Mouse (Mus musculus): ENCODE measurements around the gene Mtus2. TPM values are rescaled to one million over a fixed set of nuclear protein-coding genes. Genes with fewer than 3 reads are reported as not detected.

Mtus2 gene
- polyA plus RNA-seq, 1 experiment from 2014 or later: 50.0 TPM

GRCm38 (mm10) chr5:148346543-148346942 lies 389.4 kb downstream of the Mtus2 start:
- Histone ChIP-seq H3K9ac (no peak overlapping the region), H3K4me3 (no peak overlapping the region), H3K4me1 (replicated peaks) (peaks cover 26% of the 10 kb centered on the region), H3K36me3 (peaks cover 5% of the 10 kb centered on the region; the same call in 1 of the 2 replicates), H3K27ac (replicated peaks) (no peak overlapping the region), H3K27me3 (no peaks in the 10 kb centered on the region), H3K4me2 (no peak overlapping the region), H3K9me3 (no peaks in the 10 kb centered on the region)
- ATAC-seq (ENCODE audit: low read depth): no peak
- whole genome bisulfite sequencing: 86% methylated on average over 8 of the region's 8 CpGs

GRCm38 (mm10) chr5:148348153-148348552 lies 391.0 kb downstream of the Mtus2 start:
- Histone ChIP-seq H3K27ac (replicated peaks) (no peak overlapping the region), H3K4me3 (no peak overlapping the region), H3K4me2 (no peak overlapping the region), H3K9ac (no peak overlapping the region), H3K36me3 (peaks cover 7% of the 10 kb centered on the region; the same call in 1 of the 2 replicates), H3K9me3 (no peaks in the 10 kb centered on the region), H3K27me3 (no peaks in the 10 kb centered on the region), H3K4me1 (replicated peaks) (peaks cover 12% of the 10 kb centered on the region)
- ATAC-seq (ENCODE audit: low read depth): no peak
- 83% methylated on average over 8 of the region's 8 CpGs for WGBS

GRCm38 (mm10) chr5:148349327-148350011 lies 392.3 kb downstream of the Mtus2 start:
- no peak overlapping the region for H3K4me3 ChIP-seq
- H3K9ac ChIP-seq: no peak overlapping the region
- H3K4me2 ChIP-seq: no peak overlapping the region
- H3K36me3 ChIP-seq: peaks cover 7% of the 10 kb centered on the region; the same call in 1 of the 2 replicates
- no peaks in the 10 kb centered on the region for H3K27me3 ChIP-seq
- no peaks in the 10 kb centered on the region for H3K9me3 ChIP-seq
- no peak overlapping the region for H3K27ac ChIP-seq (replicated peaks)
- peaks cover 12% of the 10 kb centered on the region for H3K4me1 ChIP-seq (replicated peaks)
- WGBS: 67% methylated on average over 15 of the region's 15 CpGs
- ATAC-seq (ENCODE audit: low read depth): no peak

GRCm38 (mm10) chr5:148353429-148353828 lies 396.3 kb downstream of the Mtus2 start:
- Histone ChIP-seq H3K36me3 (0 out of 2 replicates have a peak, but pooled peaks cover 3% of the 10 kb centered on the region), H3K4me1 (replicated peaks) (peaks cover 12% of the 10 kb centered on the region), H3K4me2 (no peak overlapping the region), H3K9me3 (no peaks in the 10 kb centered on the region), H3K27ac (replicated peaks) (no peak overlapping the region), H3K4me3 (no peak overlapping the region), H3K27me3 (no peaks in the 10 kb centered on the region), H3K9ac (no peak overlapping the region)
- WGBS: 84% methylated on average over 16 of the region's 16 CpGs
- no peak for ATAC-seq (ENCODE audit: low read depth)

GRCm38 (mm10) chr5:148354536-148354935 lies 397.4 kb downstream of the Mtus2 start:
- Histone ChIP-seq H3K36me3 (0 out of 2 replicates have a peak, but pooled peaks cover 3% of the 10 kb centered on the region), H3K27me3 (no peaks in the 10 kb centered on the region), H3K4me1 (replicated peaks) (peaks cover 7% of the 10 kb centered on the region), H3K4me3 (no peak overlapping the region), H3K9ac (no peak overlapping the region), H3K4me2 (no peak overlapping the region), H3K9me3 (no peaks in the 10 kb centered on the region), H3K27ac (replicated peaks) (no peak overlapping the region)
- ATAC-seq (ENCODE audit: low read depth): no peak
- 73% methylated on average over 8 of the region's 8 CpGs for WGBS

- H3K4me3 ChIP-seq: no peak overlapping the region
- H3K9ac ChIP-seq: no peak overlapping the region
- H3K4me1 ChIP-seq (replicated peaks): no peaks in the 10 kb centered on the region
- WGBS: 89% methylated on average over 3 of the region's 3 CpGs
- ATAC-seq (ENCODE audit: low read depth): no peak
- 0 out of 2 replicates have a peak, but pooled peaks cover 3% of the 10 kb centered on the region for H3K36me3 ChIP-seq
- H3K4me2 ChIP-seq: no peak overlapping the region
- H3K27ac ChIP-seq (replicated peaks): no peak overlapping the region
- H3K9me3 ChIP-seq: no peaks in the 10 kb centered on the region
- no peaks in the 10 kb centered on the region for H3K27me3 ChIP-seq
These were observed 398.7 kb downstream of the Mtus2 start for GRCm38 (mm10) chr5:148355822-148356221.

- Histone ChIP-seq H3K9ac (no peak overlapping the region), H3K4me3 (no peak overlapping the region), H3K36me3 (no peaks in the 10 kb centered on the region), H3K4me2 (no peak overlapping the region), H3K4me1 (replicated peaks) (no peaks in the 10 kb centered on the region), H3K27ac (replicated peaks) (no peak overlapping the region), H3K27me3 (no peaks in the 10 kb centered on the region), H3K9me3 (no peaks in the 10 kb centered on the region)
- WGBS: 92% methylated on average over 6 of the region's 6 CpGs
- no peak for ATAC-seq (ENCODE audit: low read depth)
These were observed 400.0 kb downstream of the Mtus2 start for GRCm38 (mm10) chr5:148357168-148357567.

- ATAC-seq (ENCODE audit: low read depth): no peak
- Histone ChIP-seq H3K4me1 (replicated peaks) (0 out of 2 replicates have a peak, but pooled peaks cover 9% of the 10 kb centered on the region), H3K4me3 (no peak overlapping the region), H3K36me3 (no peaks in the 10 kb centered on the region), H3K27me3 (no peaks in the 10 kb centered on the region), H3K27ac (replicated peaks) (no peak overlapping the region), H3K4me2 (no peak overlapping the region), H3K9ac (no peak overlapping the region), H3K9me3 (no peaks in the 10 kb centered on the region)
- 92% methylated on average over 11 of the region's 11 CpGs for WGBS
These were observed 402.0 kb downstream of the Mtus2 start for GRCm38 (mm10) chr5:148359131-148359530.

GRCm38 (mm10) chr5:148360922-148361758 lies 404.0 kb downstream of the Mtus2 start:
- Histone ChIP-seq H3K4me3 (no peak overlapping the region), H3K27me3 (no peaks in the 10 kb centered on the region), H3K4me2 (no peak overlapping the region), H3K9ac (no peak overlapping the region), H3K9me3 (no peaks in the 10 kb centered on the region), H3K36me3 (no peaks in the 10 kb centered on the region), H3K4me1 (replicated peaks) (0 out of 2 replicates have a peak, but pooled peaks cover 9% of the 10 kb centered on the region), H3K27ac (replicated peaks) (no peak overlapping the region)
- ATAC-seq (ENCODE audit: low read depth): no peak
- 81% methylated on average over 16 of the region's 16 CpGs for WGBS

GRCm38 (mm10) chr5:148361759-148362010 lies 404.6 kb downstream of the Mtus2 start:
- no peaks in the 10 kb centered on the region for H3K36me3 ChIP-seq
- no peak for ATAC-seq (ENCODE audit: low read depth)
- H3K9me3 ChIP-seq: no peaks in the 10 kb centered on the region
- 60% methylated on average over 3 of the region's 3 CpGs for WGBS
- H3K4me3 ChIP-seq: no peak overlapping the region
- H3K27me3 ChIP-seq: no peaks in the 10 kb centered on the region
- H3K27ac ChIP-seq (replicated peaks): no peak overlapping the region
- no peak overlapping the region for H3K4me2 ChIP-seq
- H3K9ac ChIP-seq: no peak overlapping the region
- 0 out of 2 replicates have a peak, but pooled peaks cover 9% of the 10 kb centered on the region for H3K4me1 ChIP-seq (replicated peaks)

- no peak for ATAC-seq (ENCODE audit: low read depth)
- no peaks in the 10 kb centered on the region for H3K27me3 ChIP-seq
- no peak overlapping the region for H3K9ac ChIP-seq
- 95% methylated on average over 7 of the region's 7 CpGs for WGBS
- no peaks in the 10 kb centered on the region for H3K36me3 ChIP-seq
- H3K4me2 ChIP-seq: no peak overlapping the region
- no peaks in the 10 kb centered on the region for H3K9me3 ChIP-seq
- no peak overlapping the region for H3K4me3 ChIP-seq
- H3K27ac ChIP-seq (replicated peaks): no peak overlapping the region
- 0 out of 2 replicates have a peak, but pooled peaks cover 9% of the 10 kb centered on the region for H3K4me1 ChIP-seq (replicated peaks)
These were observed 405.2 kb downstream of the Mtus2 start for GRCm38 (mm10) chr5:148362296-148362695.

- no peak overlapping the region for H3K4me2 ChIP-seq
- 90% methylated on average over 22 of the region's 22 CpGs for WGBS
- H3K4me3 ChIP-seq: no peak overlapping the region
- H3K27ac ChIP-seq (replicated peaks): no peak overlapping the region
- H3K27me3 ChIP-seq: no peaks in the 10 kb centered on the region
- H3K36me3 ChIP-seq: no peaks in the 10 kb centered on the region
- ATAC-seq (ENCODE audit: low read depth): no peak
- no peaks in the 10 kb centered on the region for H3K9me3 ChIP-seq
- H3K9ac ChIP-seq: no peak overlapping the region
- H3K4me1 ChIP-seq (replicated peaks): 0 out of 2 replicates have a peak, but pooled peaks cover 9% of the 10 kb centered on the region
These were observed 406.5 kb downstream of the Mtus2 start for GRCm38 (mm10) chr5:148363441-148364113.
